Mouse (Mus musculus) ES-Bruce4 (cell line): ENCODE data around the gene Tm6sf1. TPM values are rescaled to one million over a fixed set of nuclear protein-coding genes. Genes with fewer than 3 reads are reported as not detected.

ENCODE experiments used
- H3K27ac ChIP-seq: 2 replicates; pipeline ENCODE4 v1.5.1; 2012; ENCODE audit warnings: low read length, inconsistent platforms; ENCODE audit not compliant: insufficient read depth
- H3K27me3 ChIP-seq: 2 replicates; pipeline ENCODE4 v1.6.1; 2012; ENCODE audit warnings: mild to moderate bottlenecking, low read length, inconsistent platforms; ENCODE audit not compliant: control insufficient read depth, poor library complexity, insufficient read depth, severe bottlenecking
- H3K36me3 ChIP-seq: 2 replicates; pipeline ENCODE4 v1.6.1; 2012; ENCODE audit warnings: inconsistent platforms, mild to moderate bottlenecking, low read length, moderate library complexity; ENCODE audit not compliant: control insufficient read depth, poor library complexity, insufficient read depth, severe bottlenecking
- H3K4me1 ChIP-seq: one replicate; pipeline ENCODE4 v1.8.1; 2011; ENCODE audit warnings: low read length; ENCODE audit not compliant: control insufficient read depth, insufficient read depth
- H3K4me3 ChIP-seq: 2 replicates; pipeline ENCODE4 v1.5.1; 2011; ENCODE audit warnings: low read depth, mild to moderate bottlenecking, low read length
- H3K9ac ChIP-seq: 2 replicates; pipeline ENCODE4 v1.6.1; 2012; ENCODE audit warnings: low read depth, mild to moderate bottlenecking, inconsistent platforms; ENCODE audit not compliant: poor library complexity, severe bottlenecking
- H3K9me3 ChIP-seq: replicated peaks from 2 replicates; pipeline ENCODE4 v1.6.1; 2012; ENCODE audit warnings: mild to moderate bottlenecking, low read length, inconsistent platforms; ENCODE audit not compliant: control insufficient read depth, poor library complexity, insufficient read depth, severe bottlenecking
- CTCF ChIP-seq: IDR thresholded peaks from one replicate; pipeline ENCODE4 v1.8.1; 2011; ENCODE audit warnings: low read depth, low read length
- EP300 ChIP-seq: IDR thresholded peaks from 2 replicates; pipeline ENCODE4 v1.6.1; 2011; ENCODE audit warnings: low read depth, low read length; ENCODE audit not compliant: insufficient read depth
- POLR2A ChIP-seq: IDR thresholded peaks from one replicate; pipeline ENCODE4 v1.8.1; 2011; ENCODE audit warnings: low read length; ENCODE audit not compliant: insufficient read depth
- polyA plus RNA-seq: library from polyadenylated mRNA; stranded (reverse); fragments of >200 nt; gene quantifications from 2 replicates; pipeline ENCODE4 v1.2.4, GENCODE M21; 2011; ENCODE audit warnings: low read depth; ENCODE audit not compliant: missing spikeins, insufficient read depth, insufficient read length

Gene Tm6sf1
- polyA plus RNA-seq, 1 experiment, result 10.1 TPM

DNA sequence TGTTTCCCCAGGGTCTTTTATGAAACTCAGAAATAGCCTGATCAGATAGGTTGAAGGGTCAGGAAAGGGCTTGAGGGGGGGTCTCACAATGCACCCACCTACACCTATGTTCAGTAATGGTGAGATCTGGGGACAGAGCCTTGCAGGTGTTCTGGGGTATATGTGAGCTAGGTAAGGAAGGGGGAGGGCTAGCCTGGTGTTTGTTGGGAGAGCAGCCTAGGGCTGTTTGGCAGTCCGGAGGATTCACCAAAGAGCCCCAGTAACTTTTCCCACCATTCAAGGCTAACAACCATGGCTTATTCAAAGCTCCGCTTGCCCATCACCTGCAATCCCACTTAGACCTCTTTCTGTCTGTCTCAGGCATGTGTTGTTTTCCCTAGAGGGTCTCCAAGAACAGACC is 2.7 kb downstream of the Tm6sf1 start:
- TF ChIP-seq CTCF, result no peak
- TF ChIP-seq POLR2A, result no peak
- TF ChIP-seq EP300, result no peak
- Histone ChIP-seq H3K9ac (no peak overlapping the region), H3K9me3 (no peaks in the 10 kb centered on the region), H3K4me1 (no peaks in the 10 kb centered on the region), H3K27ac (no peak overlapping the region), H3K36me3 (no peaks in the 10 kb centered on the region), H3K4me3 (no peak overlapping the region), H3K27me3 (peaks cover 7% of the 10 kb centered on the region)

DNA sequence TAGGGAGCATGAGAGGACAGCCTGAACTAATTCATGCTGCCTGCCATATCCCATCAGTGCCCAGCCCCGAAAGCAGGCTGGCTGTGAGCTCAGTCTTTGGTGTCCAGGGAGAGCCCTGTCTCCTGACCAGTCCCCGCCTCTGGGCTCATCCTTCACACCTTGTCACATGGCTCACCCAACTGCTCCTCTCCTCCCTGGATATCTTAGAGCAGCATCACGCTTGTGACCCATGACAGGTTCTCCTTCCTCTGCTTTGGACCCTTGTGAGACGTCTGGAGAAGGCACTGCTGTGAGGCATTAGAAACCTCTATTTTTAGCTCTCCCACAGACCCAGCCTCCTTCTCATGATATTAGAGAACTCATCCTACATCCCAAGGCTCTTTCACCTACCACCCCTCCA is 3.1 kb downstream of the Tm6sf1 start:
- no peaks in the 10 kb centered on the region for H3K9me3 ChIP-seq
- TF ChIP-seq EP300 (no peak), POLR2A (no peak), CTCF (no peak)
- peaks cover 7% of the 10 kb centered on the region for H3K27me3 ChIP-seq
- no peaks in the 10 kb centered on the region for H3K4me1 ChIP-seq
- H3K9ac ChIP-seq, result no peak overlapping the region
- no peak overlapping the region for H3K4me3 ChIP-seq
- no peak overlapping the region for H3K27ac ChIP-seq
- no peaks in the 10 kb centered on the region for H3K36me3 ChIP-seq

GRCm38 (mm10) chr7:81862587-81863583 is 4.1 kb downstream of the Tm6sf1 start:
- peaks cover 7% of the 10 kb centered on the region for H3K27me3 ChIP-seq
- H3K4me3 ChIP-seq, result no peak overlapping the region
- no peak overlapping the region for H3K9ac ChIP-seq
- H3K36me3 ChIP-seq, result no peaks in the 10 kb centered on the region
- no peak for TF ChIP-seq EP300
- TF ChIP-seq CTCF, result no peak
- TF ChIP-seq POLR2A, result no peak
- peaks cover 4% of the 10 kb centered on the region for H3K4me1 ChIP-seq
- H3K27ac ChIP-seq, result no peak overlapping the region
- H3K9me3 ChIP-seq, result no peaks in the 10 kb centered on the region

DNA sequence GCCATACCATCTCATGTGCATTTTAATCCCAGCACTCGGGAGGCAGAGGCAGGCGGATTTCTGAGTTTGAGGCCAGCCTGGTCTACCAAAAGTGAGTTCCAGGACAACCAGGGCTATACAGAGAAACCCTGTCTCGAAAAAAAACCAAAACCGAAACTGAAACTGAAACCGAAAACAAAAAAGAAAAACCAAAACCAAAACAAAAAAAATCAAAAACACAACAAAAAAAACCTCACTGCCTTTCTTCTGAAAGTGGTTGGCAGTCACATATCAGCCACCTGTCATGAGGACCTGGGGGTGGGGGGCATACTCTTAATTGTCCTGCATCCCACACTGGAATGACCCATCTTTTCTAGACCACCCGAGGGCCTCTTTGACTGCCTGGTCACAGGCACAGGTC is 5.8 kb downstream of the Tm6sf1 start:
- no peak overlapping the region for H3K9ac ChIP-seq
- no peak overlapping the region for H3K4me3 ChIP-seq
- no peak for TF ChIP-seq POLR2A
- no peak for TF ChIP-seq EP300
- no peak for TF ChIP-seq CTCF

GRCm38 (mm10) chr7:81865937-81866336 is 7.1 kb downstream of the Tm6sf1 start:
- H3K36me3 ChIP-seq, result no peaks in the 10 kb centered on the region
- H3K4me3 ChIP-seq, result no peak overlapping the region
- no peaks in the 10 kb centered on the region for H3K27me3 ChIP-seq
- no peaks in the 10 kb centered on the region for H3K9me3 ChIP-seq
- TF ChIP-seq EP300 (no peak), CTCF (no peak), POLR2A (no peak)
- no peak overlapping the region for H3K27ac ChIP-seq
- peaks cover 4% of the 10 kb centered on the region for H3K4me1 ChIP-seq
- H3K9ac ChIP-seq, result no peak overlapping the region

More for the DNA sequence above, 5.8 kb downstream of the Tm6sf1 start:
- H3K27ac ChIP-seq, result no peak overlapping the region
- H3K9me3 ChIP-seq, result no peaks in the 10 kb centered on the region
- peaks cover 4% of the 10 kb centered on the region for H3K4me1 ChIP-seq
- no peaks in the 10 kb centered on the region for H3K36me3 ChIP-seq
- H3K27me3 ChIP-seq, result peaks cover 3% of the 10 kb centered on the region; the same call in 1 of the 2 replicates
